Mouse (Mus musculus) layer of hippocampus, adult 9-10 months (tissue): Measurements from ENCODE around the gene Alox8.

Experiments
- DNase-seq: peaks from one replicate; pipeline ENCODE4 v3.0.0; 2022; ENCODE audit warnings: low spot score

Alox8 gene

GRCm38 (mm10) chr11:69179512-69179911 lies 18.1 kb downstream of the Alox8 start:
- DNase-seq, result no peak

- no peak for DNase-seq
These were observed 19.1 kb downstream of the Alox8 start for GRCm38 (mm10) chr11:69178525-69178924.

- no peak for DNase-seq
These were observed 22.9 kb downstream of the Alox8 start for GRCm38 (mm10) chr11:69174722-69175121.

- no peak for DNase-seq
These were observed 25.0 kb downstream of the Alox8 start for GRCm38 (mm10) chr11:69172606-69173005.

- DNase-seq, result no peak
These were observed 26.0 kb downstream of the Alox8 start for GRCm38 (mm10) chr11:69171626-69172025.

- no peak for DNase-seq
These were observed 28.3 kb downstream of the Alox8 start for GRCm38 (mm10) chr11:69169313-69169712.

- DNase-seq, result no peak
These were observed 40.8 kb downstream of the Alox8 start, which contains the start of gene Alox12b for GRCm38 (mm10) chr11:69156800-69157199. Gene Alox12b (plus strand): TSS chr11:69156989.

GRCm38 (mm10) chr11:69155351-69155750 lies 42.3 kb downstream of the Alox8 start:
- DNase-seq, result no peak

GRCm38 (mm10) chr11:69153831-69154230 lies 43.8 kb downstream of the Alox8 start:
- no peak for DNase-seq

GRCm38 (mm10) chr11:69151004-69151403 lies 46.6 kb downstream of the Alox8 start:
- DNase-seq, result no peak

GRCm38 (mm10) chr11:69150444-69150843 lies 47.2 kb downstream of the Alox8 start:
- peak; percentile 42 for DNase-seq

GRCm38 (mm10) chr11:69149728-69150127 lies 47.9 kb downstream of the Alox8 start:
- DNase-seq, result no peak

- no peak for DNase-seq
These were observed 49.1 kb downstream of the Alox8 start for GRCm38 (mm10) chr11:69148451-69148960.

GRCm38 (mm10) chr11:69147546-69147945 lies 50.1 kb downstream of the Alox8 start:
- DNase-seq, result no peak

GRCm38 (mm10) chr11:69135361-69135760 lies 62.3 kb downstream of the Alox8 start:
- no peak for DNase-seq

GRCm38 (mm10) chr11:69134622-69134968 lies 63.0 kb downstream of the Alox8 start:
- DNase-seq, result no peak
